Mouse (Mus musculus) ovary, postnatal 14 days (tissue): ENCODE results near the gene Selenos.

Source experiments
- DNase-seq: peaks from one replicate; pipeline ENCODE4 v3.0.0; 2022; ENCODE audit warnings: low spot score

Selenos gene

GRCm38 (mm10) chr7:66120139-66120538 lies 40.7 kb downstream of the Selenos start:
- DNase-seq, result no peak

GRCm38 (mm10) chr7:66120702-66121396 lies 41.4 kb downstream of the Selenos start:
- no peak for DNase-seq

- DNase-seq, result no peak
These were observed 45.1 kb downstream of the Selenos start for GRCm38 (mm10) chr7:66124551-66124968.

GRCm38 (mm10) chr7:66125368-66125767 lies 45.9 kb downstream of the Selenos start:
- no peak for DNase-seq

GRCm38 (mm10) chr7:66127951-66128645 lies 48.6 kb downstream of the Selenos start:
- no peak for DNase-seq

GRCm38 (mm10) chr7:66128857-66129256 lies 49.4 kb downstream of the Selenos start:
- DNase-seq, result no peak

GRCm38 (mm10) chr7:66130296-66130695 lies 50.8 kb downstream of the Selenos start:
- no peak for DNase-seq

- no peak for DNase-seq
These were observed 52.5 kb downstream of the Selenos start for GRCm38 (mm10) chr7:66131776-66132421.

GRCm38 (mm10) chr7:66134154-66134553 lies 54.7 kb downstream of the Selenos start:
- DNase-seq, result no peak

GRCm38 (mm10) chr7:66135644-66136043 lies 56.2 kb downstream of the Selenos start:
- no peak for DNase-seq

GRCm38 (mm10) chr7:66136187-66136586 lies 56.7 kb downstream of the Selenos start:
- DNase-seq, result no peak

GRCm38 (mm10) chr7:66137309-66137708 lies 57.9 kb downstream of the Selenos start:
- no peak for DNase-seq

- no peak for DNase-seq
These were observed 58.9 kb downstream of the Selenos start for GRCm38 (mm10) chr7:66138301-66138700.

GRCm38 (mm10) chr7:66138878-66139277 lies 59.4 kb downstream of the Selenos start:
- no peak for DNase-seq
